In genomic region chr2:32085231-32085630, GRCm38 (mm10) we compare ENCODE assay signal across 13 mouse cellular contexts. TPM values are rescaled to one million over a fixed set of nuclear protein-coding genes. Genes with fewer than 3 reads are reported as not detected.
DNase-seq lines count a peak whose midpoint lies in the region; ATAC-seq and TF ChIP-seq lines count a peak whose summit lies in the region.
"Had no signal": no experiment of that assay in that cellular context is flagged by ENCODE, and none has a peak within 500 bp of the region (broad histone marks: within the 10 kb centered on the region; RNA-seq: fewer than 3 reads in every experiment).

No protein-coding gene starts in this region.

- H3K79me2 ChIP-seq in MEL (ENCODE audit: control insufficient read depth, insufficient read depth, low read length, poor library complexity) = peaks cover 24% of the 10 kb centered on the region

- no peak for TF ChIP-seq EP300 in MEL (IDR thresholded peaks at IDR 0.05; ENCODE audit: low read depth in 1 of 2, low read length in 2 of 2)
- 0 out of 2 replicates have a peak, but pooled peaks have one; percentile 32 for TF ChIP-seq EP300 in liver, embryonic 14.5 days (IDR thresholded peaks at IDR 0.05; ENCODE audit: low read depth)

- H3K9me3 ChIP-seq in heart, embryonic 16.5 days (replicated peaks; ENCODE audit: control insufficient read depth, low read length) = no peaks in the 10 kb centered on the region
- H3K9me3 ChIP-seq in MEL (replicated peaks; ENCODE audit: insufficient read depth, low read length) = no peaks in the 10 kb centered on the region
- no peaks in the 10 kb centered on the region for H3K9me3 ChIP-seq in liver, embryonic 14.5 days (ENCODE audit: control insufficient read depth, low read length)
- H3K9me3 ChIP-seq: hindbrain, embryonic 10.5 days; midbrain, embryonic 15.5 days had no signal

- no peaks in the 10 kb centered on the region; the same call in 1 of the 2 replicates for H3K27me3 ChIP-seq in heart, embryonic 16.5 days (ENCODE audit: control insufficient read depth, insufficient read depth, low read length)
- no peaks in the 10 kb centered on the region for H3K27me3 ChIP-seq in MEL (ENCODE audit: control insufficient read depth in 1 of 2, insufficient read depth in 2 of 2, low read length in 2 of 2)
- peaks cover 13% of the 10 kb centered on the region for H3K27me3 ChIP-seq in liver, embryonic 14.5 days (ENCODE audit: control insufficient read depth, insufficient read depth, low read length)

- no peak for TF ChIP-seq POLR2A in MEL (IDR thresholded peaks at IDR 0.05; ENCODE audit: control insufficient read depth in 1 of 2, insufficient read depth in 1 of 2, low read depth in 1 of 2, low read length in 2 of 2, poor library complexity in 1 of 2)

- TF ChIP-seq RAD21 in MEL (IDR thresholded peaks at IDR 0.05; ENCODE audit: low read depth, low read length) = no peak

- 68% methylated on average over 2 of the region's 2 CpGs for WGBS in heart, embryonic 16.5 days
- WGBS in liver, embryonic 14.5 days (ENCODE audit: insufficient replicate concordance) = 22% methylated on average over 2 of the region's 2 CpGs

- no peak for TF ChIP-seq CTCF in MEL (IDR thresholded peaks at IDR 0.05 in 2 of 3, conservative IDR thresholded peaks at IDR 0.05 in 1 of 3; ENCODE audit: control insufficient read depth in 1 of 3, insufficient read depth in 1 of 3, low read depth in 2 of 3, low read length in 3 of 3, poor library complexity in 1 of 3, severe bottlenecking in 1 of 3)
- no peak for TF ChIP-seq CTCF in liver, embryonic 14.5 days (IDR thresholded peaks at IDR 0.05; ENCODE audit: low read depth)

- H3K27ac ChIP-seq in heart, embryonic 16.5 days (ENCODE audit: low read length) = 0 out of 2 replicates have a peak overlapping the region, but pooled peaks have one; percentile 20
- H3K27ac ChIP-seq in MEL (ENCODE audit: control insufficient read depth, low read depth, low read length) = no peak overlapping the region
- H3K27ac ChIP-seq in liver, embryonic 14.5 days = peak overlapping the region; percentile 96
- H3K27ac ChIP-seq: midbrain, embryonic 15.5 days had no signal

- ATAC-seq in heart, embryonic 16.5 days (replicated peaks; ENCODE audit: extremely low read depth, insufficient read depth, low FRiP score) = no peak
- ATAC-seq in liver, embryonic 14.5 days (ENCODE audit: insufficient read depth) = peak; percentile 78
- no peak for ATAC-seq in cerebellum, adult (ENCODE audit: insufficient number of reproducible peaks, low FRiP score, low TSS enrichment)
- no peak for ATAC-seq in monocyte, adult 5-6 weeks (replicated peaks; ENCODE audit: insufficient number of reproducible peaks, low FRiP score, low TSS enrichment, poor library complexity, severe bottlenecking)
- ATAC-seq: intestine, postnatal 0 days had no signal

- no peak overlapping the region for H3K4me3 ChIP-seq in heart, embryonic 16.5 days (ENCODE audit: low read length)
- H3K4me3 ChIP-seq in MEL (ENCODE audit: control insufficient read depth in 1 of 2, insufficient read depth in 1 of 2, low read depth in 2 of 2, low read length in 2 of 2) = no peak overlapping the region
- H3K4me3 ChIP-seq in liver, embryonic 14.5 days (ENCODE audit: insufficient read depth in 1 of 2, low read depth in 2 of 2, low read length in 2 of 2) = peak overlapping the region; percentile 11 to 92; a peak in 3 of 4 replicates

- peaks cover 18% of the 10 kb centered on the region for H3K4me1 ChIP-seq in heart, embryonic 16.5 days (ENCODE audit: control insufficient read depth, insufficient read depth, low read length)
- H3K4me1 ChIP-seq in MEL (ENCODE audit: control insufficient read depth in 1 of 2, insufficient read depth in 2 of 2, low read length in 2 of 2) = peaks cover 17 to 26% of the 10 kb centered on the region in 2 experiments
- H3K4me1 ChIP-seq in liver, embryonic 14.5 days (replicated peaks; ENCODE audit: control insufficient read depth in 2 of 2, insufficient read depth in 2 of 2, low read length in 1 of 2) = peaks cover 20 to 28% of the 10 kb centered on the region in 2 experiments

- no peak for DNase-seq in heart, adult 18-20 months
- peak; percentile 44 for DNase-seq in MEL (ENCODE audit: low read depth, low spot score)
- peak; percentile 60 for DNase-seq in c-Kit-positive CD71-positive TER-119-negative erythroid progenitor cells, embryonic 14.5 days (ENCODE audit: low read depth)
- DNase-seq in liver, embryonic 14.5 days (ENCODE audit: low read depth in 3 of 3, low spot score in 3 of 3) = peak; percentile 72 to 78 (median 73)
- DNase-seq in urinary bladder, adult 2 months (ENCODE audit: low spot score) = no peak
- DNase-seq: lung, postnatal 10 days had no signal

- no peak overlapping the region for H3K4me2 ChIP-seq in heart, embryonic 16.5 days (ENCODE audit: low read depth, low read length)
- H3K4me2 ChIP-seq in liver, embryonic 14.5 days (ENCODE audit: low read depth) = peak overlapping the region; percentile 90

- H3K36me3 ChIP-seq in heart, embryonic 16.5 days (ENCODE audit: control insufficient read depth, insufficient read depth) = no peaks in the 10 kb centered on the region
- H3K36me3 ChIP-seq in MEL (ENCODE audit: control insufficient read depth in 1 of 2, insufficient read depth in 2 of 2, low read length in 2 of 2) = peaks cover 0 to 8% of the 10 kb centered on the region in 2 experiments; a peak in 2 of 4 replicates
- peaks cover 6% of the 10 kb centered on the region; the same call in 1 of the 2 replicates for H3K36me3 ChIP-seq in liver, embryonic 14.5 days (replicated peaks; ENCODE audit: control insufficient read depth, insufficient read depth, low read depth)
- H3K36me3 ChIP-seq: hindbrain, embryonic 10.5 days; midbrain, embryonic 15.5 days had no signal

- H3K9ac ChIP-seq in heart, embryonic 16.5 days (ENCODE audit: low read length) = no peak overlapping the region
- peak overlapping the region; percentile 8; the same call in 1 of the 2 replicates for H3K9ac ChIP-seq in MEL (ENCODE audit: control insufficient read depth, low read depth, low read length, poor library complexity, severe bottlenecking)
- peak overlapping the region; percentile 78 for H3K9ac ChIP-seq in liver, embryonic 14.5 days (replicated peaks)

TF ChIP-seq in MEL, 35 proteins besides CTCF, POLR2A, EP300 and RAD21:
- TF ChIP-seq USF2 (IDR thresholded peaks at IDR 0.05; ENCODE audit: borderline replicate concordance in 1 of 2, insufficient read depth in 1 of 2, low read depth in 1 of 2, low read length in 2 of 2) = no peak
- TF ChIP-seq ZKSCAN1 (IDR thresholded peaks at IDR 0.05; ENCODE audit: low read depth, low read length) = no peak
- no peak for TF ChIP-seq CHD1 (IDR thresholded peaks at IDR 0.05; ENCODE audit: low read depth, low read length)
- TF ChIP-seq ZNF384 (IDR thresholded peaks at IDR 0.05; ENCODE audit: low read depth, low read length) = no peak
- no peak for TF ChIP-seq SMC3 (IDR thresholded peaks at IDR 0.05; ENCODE audit: low read depth, low read length)
- no peak for TF ChIP-seq HCFC1 (IDR thresholded peaks at IDR 0.05; ENCODE audit: low read depth, low read length)
- no peak for TF ChIP-seq SIN3A (IDR thresholded peaks at IDR 0.05; ENCODE audit: low read length)
- TF ChIP-seq CHD2 (IDR thresholded peaks at IDR 0.05; ENCODE audit: low read length) = no peak
- TF ChIP-seq GATA1 (IDR thresholded peaks at IDR 0.05; ENCODE audit: low read depth, low read length) = no peak
- TF ChIP-seq USF1 (IDR thresholded peaks at IDR 0.05; ENCODE audit: low read depth, low read length) = no peak
- no peak for TF ChIP-seq BHLHE40 (IDR thresholded peaks at IDR 0.05; ENCODE audit: borderline replicate concordance, low read depth, low read length)
- no peak for TF ChIP-seq MEF2A (IDR thresholded peaks at IDR 0.05; ENCODE audit: extremely low read depth, insufficient replicate concordance, low read depth, low read length, poor library complexity, severe bottlenecking)
- no peak for TF ChIP-seq MAX (IDR thresholded peaks at IDR 0.05; ENCODE audit: low read length)
TF ChIP-seq in MEL: peak in this region for 0.

RNA-seq across cellular contexts. Expression of gene Fam78a, which starts 0.6 kb away (rescaled TPM):
- polyA plus RNA-seq in heart, embryonic 16.5 days (2015; fragmentation: Nextera tagmentation; extraction: Ambion mirVana) = 27.6 and 30.1 TPM in 2 replicates
- 10 to 100 TPM; 15.0 to 23.0 TPM for total RNA-seq in heart, adult 18-20 months (2021)
- 10.7 and 16.0 TPM in 2 replicates for total RNA-seq in MEL (2012; rRNA removed)
- polyA plus RNA-seq in MEL (2012; ENCODE audit: insufficient read depth in 1 of 2, insufficient read length in 2 of 2, low read depth in 1 of 2, low replicate concordance in 2 of 2, missing spikeins in 1 of 2) = 10 to 100 TPM in 1 of 2 experiments, not detected in 1; 17.4 TPM
- polyA plus RNA-seq in liver, embryonic 14.5 days (2012; rRNA removed) = 7.8 and 8.9 TPM in 2 replicates
- 9.8 and 12.5 TPM in 2 replicates for polyA plus RNA-seq in liver, embryonic 14.5 days (2014; fragmentation: Nextera tagmentation; extraction: Ambion mirVana)
- 0.48 and 0.74 TPM in 2 replicates for polyA plus RNA-seq in urinary bladder, adult 2 months (2012; rRNA removed)
- total RNA-seq in monocyte, adult 5-6 weeks (2017) = 9.3 to 23.1 TPM (median 14.2 TPM) in 3 replicates

RNA-seq across cellular contexts. Expression of gene Plpp7, which starts 10.1 kb away (rescaled TPM):
- 19.7 and 21.4 TPM in 2 replicates for polyA plus RNA-seq in heart, embryonic 16.5 days (2015; fragmentation: Nextera tagmentation; extraction: Ambion mirVana)
- total RNA-seq in heart, adult 18-20 months (2021) = 10 to 100 TPM; 27.3 to 38.3 TPM
- 7.3 and 7.6 TPM in 2 replicates for total RNA-seq in MEL (2012; rRNA removed)
- polyA plus RNA-seq in MEL (2012; ENCODE audit: insufficient read depth in 1 of 2, insufficient read length in 2 of 2, low read depth in 1 of 2, low replicate concordance in 2 of 2, missing spikeins in 1 of 2) = 10 to 100 TPM in 1 of 2 experiments, not detected in 1; 15.1 TPM
- 1.4 TPM in 2 replicates for polyA plus RNA-seq in liver, embryonic 14.5 days (2012; rRNA removed)
- 1.1 and 1.4 TPM in 2 replicates for polyA plus RNA-seq in liver, embryonic 14.5 days (2014; fragmentation: Nextera tagmentation; extraction: Ambion mirVana)
- polyA plus RNA-seq in urinary bladder, adult 2 months (2012; rRNA removed) = 4.9 and 5.3 TPM in 2 replicates
- 1.2 TPM in 1 of 3 replicates, not detected in the others for total RNA-seq in monocyte, adult 5-6 weeks (2017)
- polyA plus RNA-seq: CD4-positive, CD25-positive, alpha-beta regulatory T cell, adult 4 months had no signal

Comparison
In these comparisons a context has a peak if more than half of its experiments do, and no peak if none do; other contexts are left out.
1. H3K4me3 ChIP-seq: peak in liver, embryonic 14.5 days (2 of 2); none in heart, embryonic 16.5 days (single experiment) and MEL (0 of 2).
2. DNase-seq: peak in MEL (single experiment), c-Kit-positive CD71-positive TER-119-negative erythroid progenitor cells, embryonic 14.5 days (single experiment) and liver, embryonic 14.5 days (3 of 3); none in heart, adult 18-20 months (0 of 2) and urinary bladder, adult 2 months (single experiment).